Mouse (Mus musculus): ENCODE data around the gene Plcg2.

DNA sequence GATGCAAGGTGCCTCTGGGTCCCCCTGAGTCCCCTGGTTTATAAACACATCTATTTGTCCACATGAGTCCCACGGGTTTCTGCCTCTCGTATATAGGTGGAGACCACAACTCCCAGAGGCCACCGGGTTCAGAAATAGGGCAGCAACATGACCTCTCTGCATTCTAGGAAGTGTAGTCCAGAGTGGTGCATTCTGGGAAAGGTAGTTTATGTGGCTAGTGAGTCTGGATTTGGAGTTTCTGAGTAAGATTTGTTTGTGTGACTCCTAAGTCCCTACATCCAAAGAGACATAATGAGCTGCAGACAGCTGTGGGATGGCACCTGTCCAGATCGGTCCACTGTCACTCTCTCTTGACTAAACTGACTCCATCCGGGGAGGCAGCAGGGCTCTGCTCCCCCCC is 17.6 kb upstream of the Plcg2 start:
- TF ChIP-seq GATA1 (IDR thresholded peaks at IDR 0.05; ENCODE audit: borderline replicate concordance, low read length) (no peak), CTCF (IDR thresholded peaks at IDR 0.05; ENCODE audit: low read depth, low read length) (no peak)

Data from G1E (cell line).